Mouse (Mus musculus): ENCODE measurements at regions not wholly inside any gene's neighbourhood (a gene's known extent, or its start where the extent isn't known, plus 50 kb on each side); places are given as distances from the start of the nearest gene placed in this dataset.

GRCm38 (mm10) chr9:31794911-31795310 lies 118.4 kb downstream of the Barx2 start:
- DNase-seq (ENCODE audit: low spot score): no peak

GRCm38 (mm10) chr9:31775956-31776355 lies 137.3 kb downstream of the Barx2 start:
- DNase-seq (ENCODE audit: low spot score): no peak

GRCm38 (mm10) chr9:31765401-31765800 lies 147.9 kb downstream of the Barx2 start:
- no peak for DNase-seq (ENCODE audit: low spot score)

- DNase-seq (ENCODE audit: low spot score): no peak
Measured at GRCm38 (mm10) chr9:31757894-31758561, 155.2 kb downstream of the Barx2 start.

- no peak for DNase-seq (ENCODE audit: low spot score)
Measured at GRCm38 (mm10) chr9:31730443-31730842, 182.8 kb downstream of the Barx2 start.

- no peak for DNase-seq (ENCODE audit: low spot score)
Measured at GRCm38 (mm10) chr9:31719309-31719708, 194.0 kb downstream of the Barx2 start.

- no peak for DNase-seq (ENCODE audit: low spot score)
Measured at GRCm38 (mm10) chr9:31710022-31710421, 203.2 kb downstream of the Barx2 start.

- DNase-seq (ENCODE audit: low spot score): no peak
Measured at GRCm38 (mm10) chr9:31706688-31707087, 206.6 kb downstream of the Barx2 start.

GRCm38 (mm10) chr9:31690921-31691475 lies 222.3 kb downstream of the Barx2 start:
- no peak for DNase-seq (ENCODE audit: low spot score)

GRCm38 (mm10) chr9:31688398-31688705 lies 224.1 kb upstream of the Tmem45b start:
- no peak for DNase-seq (ENCODE audit: low spot score)

- no peak for DNase-seq (ENCODE audit: low spot score)
Measured at GRCm38 (mm10) chr9:31687686-31688397, 223.6 kb upstream of the Tmem45b start.

- DNase-seq (ENCODE audit: low spot score): no peak
Measured at GRCm38 (mm10) chr9:31686466-31686865, 222.2 kb upstream of the Tmem45b start.

- no peak for DNase-seq (ENCODE audit: low spot score)
Measured at GRCm38 (mm10) chr9:31684812-31685188, 220.5 kb upstream of the Tmem45b start.

- DNase-seq (ENCODE audit: low spot score): no peak
Measured at GRCm38 (mm10) chr9:31684099-31684811, 220.0 kb upstream of the Tmem45b start.

- DNase-seq (ENCODE audit: low spot score): no peak
Measured at GRCm38 (mm10) chr9:31683302-31684081, 219.2 kb upstream of the Tmem45b start.

- no peak for DNase-seq (ENCODE audit: low spot score)
Measured at GRCm38 (mm10) chr9:31682893-31683292, 218.6 kb upstream of the Tmem45b start.

GRCm38 (mm10) chr9:31677150-31677549 lies 212.9 kb upstream of the Tmem45b start:
- no peak for DNase-seq (ENCODE audit: low spot score)

GRCm38 (mm10) chr9:31659026-31659425 lies 194.8 kb upstream of the Tmem45b start:
- no peak for DNase-seq (ENCODE audit: low spot score)

- DNase-seq (ENCODE audit: low spot score): no peak
Measured at GRCm38 (mm10) chr9:31657612-31658011, 193.3 kb upstream of the Tmem45b start.

- no peak for DNase-seq (ENCODE audit: low spot score)
Measured at GRCm38 (mm10) chr9:31656676-31657075, 192.4 kb upstream of the Tmem45b start.

- DNase-seq (ENCODE audit: low spot score): no peak
Measured at GRCm38 (mm10) chr9:31654747-31655146, 190.5 kb upstream of the Tmem45b start.

GRCm38 (mm10) chr9:31654213-31654612 lies 190.0 kb upstream of the Tmem45b start:
- DNase-seq (ENCODE audit: low spot score): no peak

Measured in urinary bladder, adult 2 months (tissue).